Mouse (Mus musculus) urinary bladder, postnatal 4 days (tissue): ENCODE results near the gene Tbx15.

Source experiments
- DNase-seq, 2 experiments: peaks; one replicate each; pipeline ENCODE4 v3.0.0; 2021 to 2022; ENCODE audit warnings: low spot score in 2 of 2

The Tbx15 gene

GRCm38 (mm10) chr3:99248831-99249550 lies 8.8 kb downstream of the Tbx15 start:
- no peak for DNase-seq

DNA sequence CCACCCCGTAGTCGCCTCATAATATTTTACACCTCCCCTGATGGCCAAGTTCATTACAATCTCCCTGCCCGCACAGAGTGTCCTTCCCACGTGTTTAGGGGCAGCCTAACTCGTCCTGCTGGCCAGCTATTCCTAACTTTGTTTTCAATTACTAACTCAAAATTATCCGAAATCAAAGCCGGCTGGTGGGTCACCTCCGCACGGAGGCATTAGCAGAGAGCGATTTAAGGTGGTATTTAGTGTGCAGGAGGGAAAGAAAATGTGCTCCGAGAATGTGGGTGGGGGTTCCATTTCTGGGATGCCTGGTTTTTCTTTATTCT lies 9.3 kb downstream of the Tbx15 start:
- no peak for DNase-seq

- no peak for DNase-seq
Observed at GRCm38 (mm10) chr3:99249906-99250305, 9.7 kb downstream of the Tbx15 start.

DNA sequence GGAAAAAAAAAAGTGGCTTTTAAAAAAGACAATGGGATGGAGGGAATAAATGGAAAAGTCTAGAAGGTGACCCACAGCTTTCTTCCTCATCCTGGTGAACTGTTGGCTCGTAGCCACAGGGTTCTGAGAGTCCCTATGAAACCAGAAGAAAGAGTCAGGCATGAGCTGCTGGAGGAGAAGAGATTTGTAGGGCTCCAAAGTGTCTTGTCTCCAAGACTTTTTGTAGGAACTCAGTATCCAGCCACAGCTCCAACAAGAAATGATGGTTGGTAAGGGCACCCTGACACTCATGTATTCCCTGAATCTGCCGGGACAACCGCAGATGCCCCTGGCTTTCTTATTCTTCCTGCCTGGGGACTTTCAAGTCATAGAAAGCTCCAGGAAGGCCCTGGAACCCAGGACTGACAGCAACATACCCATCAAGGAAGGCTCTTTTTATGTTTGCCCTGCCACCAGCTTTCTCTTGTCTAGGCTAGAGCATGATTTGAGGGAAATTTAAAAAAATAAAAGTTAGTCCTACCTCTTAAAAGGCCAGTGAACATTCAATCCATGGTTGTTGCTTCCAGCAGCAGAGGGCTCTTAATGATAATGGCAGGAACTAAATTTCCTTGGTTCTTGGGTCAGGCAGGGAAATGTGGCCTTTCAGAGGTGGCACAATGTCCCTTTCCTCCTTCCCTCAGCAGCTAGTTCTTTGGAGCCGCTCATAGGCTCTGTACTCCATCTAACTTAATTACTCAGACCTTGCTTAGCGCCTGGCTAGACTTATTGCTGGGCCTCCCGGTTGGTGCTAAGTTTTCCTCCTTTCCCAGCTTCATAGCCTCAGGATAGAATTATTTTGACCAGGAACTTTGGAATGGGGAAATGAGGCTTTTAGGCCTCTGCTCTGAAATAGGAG lies 11.3 kb downstream of the Tbx15 start:
- DNase-seq = no peak

DNA sequence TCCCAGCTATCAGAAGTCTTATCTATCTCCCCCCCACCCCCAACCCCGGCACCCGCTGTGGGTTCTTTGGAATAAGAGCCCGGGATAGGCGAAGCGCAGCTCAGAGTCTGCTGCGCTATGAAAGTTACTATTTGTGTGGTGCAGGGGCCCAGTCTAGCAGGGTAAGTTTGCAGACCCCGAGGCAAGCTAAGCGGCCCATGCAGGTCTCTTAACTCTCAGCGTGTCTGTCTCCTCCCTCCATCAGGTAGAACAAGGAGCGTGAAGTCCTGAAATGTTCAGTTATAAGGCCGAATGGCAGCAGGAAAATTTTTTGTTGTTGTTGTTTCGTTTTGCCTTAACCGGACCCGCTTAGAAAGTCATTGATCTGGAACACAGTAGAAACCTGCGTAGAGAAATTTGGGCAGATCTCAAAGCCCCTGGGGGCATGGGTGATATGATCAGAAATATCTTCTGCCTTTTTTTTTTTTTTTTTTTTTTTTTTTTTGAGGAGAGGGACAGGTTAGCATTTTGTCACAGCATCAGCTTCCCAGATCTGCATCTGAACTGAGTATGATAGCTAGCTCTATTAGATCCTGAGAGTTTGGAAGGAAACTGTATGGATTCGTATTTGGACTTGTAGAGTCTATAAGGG lies 12.4 kb downstream of the Tbx15 start:
- DNase-seq = peak in 1 of 2 experiments; percentile 42

- peak in 1 of 2 experiments; percentile 54 for DNase-seq
Observed at GRCm38 (mm10) chr3:99253092-99253488, 12.9 kb downstream of the Tbx15 start.

DNA sequence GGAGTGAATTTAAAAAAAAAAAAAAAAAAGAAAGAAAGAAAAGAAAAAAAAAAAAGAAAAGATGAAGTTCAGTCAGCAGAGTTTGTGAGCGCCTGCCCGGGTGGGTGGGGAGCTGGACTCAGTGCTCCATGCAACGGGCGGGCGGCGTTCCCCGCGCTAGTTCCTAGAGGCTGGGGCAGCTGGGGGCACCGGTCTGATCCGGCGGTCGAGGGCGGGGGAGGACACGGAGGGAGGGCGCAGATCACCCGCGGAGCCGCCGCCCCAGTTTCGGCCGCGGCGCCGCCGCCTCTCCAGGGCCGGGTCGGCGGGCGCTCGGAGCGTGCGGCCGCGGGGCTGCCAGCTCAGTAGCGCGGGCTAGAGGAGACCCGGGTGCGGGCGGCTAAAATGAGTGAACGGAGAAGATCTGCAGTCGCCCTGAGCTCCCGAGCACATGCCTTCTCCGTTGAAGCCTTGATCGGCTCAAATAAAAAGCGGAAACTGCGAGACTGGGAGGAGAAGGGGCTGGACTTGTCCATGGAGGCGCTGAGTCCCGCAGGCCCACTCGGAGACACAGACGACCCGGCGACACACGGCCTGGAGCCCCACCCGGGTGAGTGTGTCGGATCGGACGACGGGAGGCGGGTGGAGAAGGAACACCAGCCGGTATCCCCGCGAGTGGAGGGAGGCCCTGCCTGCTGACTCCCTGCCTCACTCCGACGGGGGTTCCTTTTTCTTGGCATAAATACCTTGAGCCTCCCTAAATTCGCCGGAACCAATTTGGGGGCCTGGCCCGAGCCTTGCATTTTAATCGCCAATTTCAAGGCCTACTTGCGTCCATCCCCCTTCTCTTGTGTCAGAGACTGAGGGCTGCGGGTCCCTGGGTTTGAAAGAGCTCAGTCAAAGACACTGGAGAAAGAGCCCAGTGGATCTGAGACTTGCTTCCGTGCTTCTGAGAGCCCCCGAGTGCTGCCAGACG lies 13.6 kb downstream of the Tbx15 start:
- DNase-seq = peak in 1 of 2 experiments; percentile 59

- no peak for DNase-seq
Observed at GRCm38 (mm10) chr3:99254559-99255151, 14.5 kb downstream of the Tbx15 start.

- no peak for DNase-seq
Observed at GRCm38 (mm10) chr3:99255411-99256365, 15.5 kb downstream of the Tbx15 start.

DNA sequence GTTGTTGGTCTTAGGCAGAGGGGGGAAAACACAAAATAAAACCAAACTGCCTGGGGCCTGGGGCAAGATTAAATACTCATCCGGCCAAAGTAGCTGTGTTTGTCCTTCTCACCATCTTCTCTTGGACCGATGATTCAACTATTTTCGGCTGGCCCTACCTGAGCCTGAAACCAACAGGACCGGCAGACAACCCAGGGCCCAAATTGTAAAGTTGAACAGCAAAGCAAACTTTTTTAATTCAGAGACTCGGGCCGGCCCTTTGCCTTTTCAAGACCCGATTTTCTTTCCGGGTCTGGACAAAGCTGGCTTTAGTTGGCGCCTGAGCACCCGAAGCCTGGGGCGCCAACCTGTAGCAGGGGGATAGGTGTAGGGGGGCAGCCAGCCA lies 16.2 kb downstream of the Tbx15 start:
- DNase-seq = no peak

GRCm38 (mm10) chr3:99256766-99257165 lies 16.6 kb downstream of the Tbx15 start:
- DNase-seq = no peak

GRCm38 (mm10) chr3:99257586-99258577 lies 17.7 kb downstream of the Tbx15 start:
- peak in 1 of 2 experiments; percentile 8 for DNase-seq

DNA sequence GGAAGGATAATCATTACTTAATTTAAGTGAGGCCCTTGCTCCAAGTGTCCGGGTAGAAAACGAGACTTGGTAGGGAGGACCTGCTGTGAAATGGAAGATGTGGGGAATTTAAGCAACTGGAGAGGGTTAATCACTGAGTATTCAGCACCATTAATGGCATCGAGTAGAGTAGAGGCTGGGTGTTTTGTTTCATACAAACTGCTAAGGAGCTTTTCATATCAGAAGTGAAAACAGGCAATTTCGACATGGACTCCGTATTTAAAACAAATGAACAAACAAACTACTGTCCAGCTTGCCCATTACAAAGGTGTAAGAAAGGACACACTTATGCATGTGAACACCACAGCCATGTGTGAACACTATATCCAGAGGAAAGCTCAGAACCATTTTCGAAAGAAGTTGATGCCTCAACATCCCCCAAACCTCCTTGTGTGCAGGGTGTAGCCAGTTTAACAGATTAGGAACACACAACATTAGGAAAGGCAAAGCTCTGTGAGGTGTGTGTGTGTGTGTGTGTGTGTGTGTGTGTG lies 19.6 kb downstream of the Tbx15 start:
- DNase-seq = no peak

DNA sequence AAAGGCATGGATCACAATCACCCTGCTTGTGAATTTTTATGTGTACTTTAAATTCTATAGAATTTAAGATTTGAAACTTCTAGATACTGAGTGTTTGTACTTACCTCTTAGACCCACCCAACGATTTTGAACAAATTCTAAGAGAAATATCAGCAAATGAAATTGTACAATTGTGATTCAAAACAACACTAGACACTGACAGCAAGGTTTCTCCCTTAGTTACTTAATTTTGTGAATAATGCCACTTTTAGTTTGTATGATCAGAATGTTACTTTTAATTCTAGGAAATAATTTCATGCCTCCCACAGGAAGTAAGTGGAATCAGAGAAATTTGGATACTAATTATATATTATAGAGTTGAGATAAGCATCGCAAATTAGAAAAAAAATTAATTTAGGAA lies 20.2 kb downstream of the Tbx15 start:
- no peak for DNase-seq

DNA sequence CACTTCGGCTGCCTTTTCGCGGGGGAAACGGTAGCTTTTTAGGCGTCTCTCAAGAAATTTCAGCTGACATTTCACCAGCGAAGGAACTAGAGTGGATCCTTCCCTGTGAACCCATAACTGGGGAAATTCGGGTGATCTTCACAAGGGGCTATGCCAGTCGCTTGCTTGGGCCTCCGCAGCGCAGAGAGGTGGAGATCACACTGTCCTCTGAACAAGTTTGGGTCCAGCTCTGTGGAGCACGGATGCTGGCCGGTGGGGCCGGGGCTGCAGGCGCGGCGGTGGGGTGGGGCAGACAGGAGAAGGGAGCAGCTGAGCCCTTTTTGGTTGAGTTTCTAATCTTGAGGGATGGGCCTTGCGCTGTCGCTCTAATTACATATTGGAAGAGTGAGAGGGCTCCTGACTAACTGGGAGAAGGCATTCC lies 21.2 kb downstream of the Tbx15 start:
- DNase-seq = no peak

DNA sequence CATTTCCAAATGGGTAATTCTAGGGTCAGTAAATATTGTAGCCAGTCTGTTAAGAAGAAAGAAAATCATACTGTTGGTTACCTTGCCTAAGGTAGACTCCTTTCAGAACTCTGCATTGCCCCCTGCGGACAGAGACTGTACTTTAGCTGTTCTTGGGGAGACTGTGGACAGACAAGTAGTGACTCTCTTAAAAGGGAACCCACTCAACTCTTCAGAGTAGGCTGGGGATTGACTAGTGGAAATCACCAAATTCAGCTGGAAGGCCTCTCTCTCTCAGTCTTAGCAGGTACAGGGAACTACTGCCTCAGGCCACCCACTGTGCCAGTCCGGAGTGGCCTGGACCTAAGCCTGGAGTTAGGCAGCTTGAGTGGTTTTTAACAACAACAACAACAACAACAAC lies 21.8 kb downstream of the Tbx15 start:
- DNase-seq = no peak

- DNase-seq = no peak
Observed at GRCm38 (mm10) chr3:99263471-99263903, 23.3 kb downstream of the Tbx15 start.

DNA sequence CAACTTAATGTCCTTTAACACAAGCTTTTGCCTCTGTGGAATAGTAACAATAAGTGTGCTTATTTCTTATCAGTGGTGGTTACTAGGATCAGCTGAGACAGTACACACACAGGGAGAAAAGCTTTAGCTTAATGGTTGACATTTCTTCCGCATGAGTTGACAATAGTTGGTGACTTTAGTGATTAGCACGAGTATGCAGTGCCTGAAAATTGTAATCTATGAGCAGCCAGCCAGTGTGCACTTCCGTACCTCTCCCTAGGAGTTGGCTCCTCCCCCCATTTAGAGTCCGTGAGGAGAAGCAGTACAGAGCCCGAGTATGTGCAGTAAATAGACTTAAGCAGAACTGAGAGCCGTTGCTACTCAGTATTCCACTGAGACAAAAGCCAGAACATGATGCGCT lies 24.5 kb downstream of the Tbx15 start:
- DNase-seq = no peak
